Mouse (Mus musculus) testis, adult 2 months (tissue): ENCODE results near the gene Nipsnap2.

Experiments
- CTCF ChIP-seq: fragments of 200-500 bp; IDR thresholded peaks from 2 replicates; pipeline ENCODE4 v1.5.1; 2012; ENCODE audit warnings: low read depth, mild to moderate bottlenecking, inconsistent platforms, low read length, moderate library complexity; ENCODE audit not compliant: control insufficient read depth, insufficient read depth, insufficient replicate concordance
- POLR2A ChIP-seq: fragments of 200-500 bp; IDR thresholded peaks from 2 replicates; pipeline ENCODE4 v1.6.1; 2012; ENCODE audit warnings: low read depth, mild to moderate bottlenecking, inconsistent platforms, low read length, moderate library complexity; ENCODE audit not compliant: control insufficient read depth

GRCm38 (mm10) chr5:129729286-129729685 is 4.4 kb downstream of the Nipsnap2 start:
- TF ChIP-seq CTCF, result no peak
- TF ChIP-seq POLR2A, result no peak
